Mouse (Mus musculus): ENCODE measurements around the gene Dtnb.

DNA sequence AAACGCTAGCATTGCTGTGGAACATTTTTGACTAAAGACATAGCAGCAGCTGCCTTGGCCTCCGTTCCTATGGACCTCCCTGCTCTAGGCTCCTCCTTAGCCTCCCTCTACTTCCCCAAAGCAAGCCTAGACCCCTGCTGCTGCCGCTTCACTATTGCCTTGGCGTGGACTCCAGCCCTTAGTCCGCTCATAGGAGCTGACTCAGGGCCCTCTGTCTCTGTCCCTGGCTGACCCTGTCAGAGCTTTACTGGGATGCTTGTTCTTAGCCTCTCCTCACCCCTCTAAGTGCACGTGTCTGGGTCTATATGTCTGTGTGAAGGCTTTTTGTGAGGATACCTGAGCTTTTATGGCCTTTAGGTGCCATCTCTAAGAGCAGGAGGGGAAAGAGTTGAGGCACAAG is 206.1 kb downstream of the Dtnb start:
- TF ChIP-seq CTCF (IDR thresholded peaks at IDR 0.05; ENCODE audit: low read depth, low read length) (no peak), POLR2A (IDR thresholded peaks at IDR 0.05; ENCODE audit: extremely low read depth, insufficient read depth, low read length) (no peak)

Data from liver, adult 2 months (tissue).